Mouse (Mus musculus): ENCODE data around the gene Gm12258.

Gm12258 gene

DNA sequence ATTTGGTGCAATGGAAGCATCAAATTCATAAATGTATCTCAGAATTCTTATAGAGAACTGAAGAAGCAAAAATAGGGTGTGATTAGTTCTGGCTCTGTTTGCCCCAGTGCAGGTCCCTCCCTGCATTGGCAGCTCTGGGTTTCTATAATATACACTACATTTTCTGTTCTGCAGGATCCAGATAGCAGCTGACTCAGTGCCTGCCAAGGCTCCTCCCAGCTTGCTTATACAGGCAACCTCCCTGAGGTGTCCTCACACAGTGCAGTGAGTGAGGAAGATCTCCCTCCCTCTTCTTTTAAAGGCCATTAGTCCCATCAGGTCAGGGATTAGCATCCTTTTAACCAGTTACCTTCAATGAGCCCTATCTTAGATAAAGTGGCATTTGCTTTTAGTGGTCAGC is 54.1 kb downstream of the Gm12258 start:
- no peak for DNase-seq (ENCODE audit: low spot score)

DNA sequence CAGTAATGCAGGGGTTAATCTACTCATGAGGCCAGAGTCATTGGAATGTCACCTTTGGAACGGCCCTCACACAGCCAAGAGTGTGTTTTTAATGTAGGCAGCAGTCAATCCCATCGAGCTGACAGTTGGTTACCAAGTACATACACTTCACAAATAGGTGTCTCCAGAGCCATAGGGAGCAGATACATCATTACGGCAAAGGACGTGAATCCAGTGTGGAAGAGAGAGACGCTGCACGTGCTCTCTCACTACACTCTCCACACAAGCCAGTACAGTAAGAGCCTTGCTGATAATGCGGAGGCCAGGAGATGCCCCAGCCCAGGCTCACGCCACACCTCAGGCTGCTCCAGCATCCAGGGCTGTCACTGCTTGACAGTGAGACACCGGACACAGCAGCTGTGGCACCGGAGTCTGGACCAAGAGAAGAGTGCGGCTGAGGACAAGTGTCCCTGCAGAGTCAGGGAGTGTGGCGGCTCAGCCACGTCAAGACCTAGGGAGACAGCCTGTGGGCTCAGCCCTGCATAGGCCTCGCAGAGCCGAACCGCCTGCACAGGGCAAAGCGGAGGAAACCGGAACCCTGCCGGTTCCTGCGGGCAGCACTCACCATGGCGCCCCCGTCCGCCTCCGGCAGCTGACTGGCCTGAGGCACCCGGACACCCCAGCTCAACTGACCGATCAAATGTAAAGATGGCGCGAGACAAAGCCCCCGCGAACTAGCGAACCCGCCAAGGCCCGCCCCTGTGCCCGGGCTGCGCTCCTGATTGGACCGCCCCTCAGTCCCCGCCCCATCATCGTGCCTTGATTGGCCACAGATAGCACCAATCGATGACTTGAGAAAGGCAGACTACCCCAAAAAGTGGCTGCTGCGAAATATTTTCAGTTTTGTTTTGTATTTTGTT is 56.8 kb downstream of the Gm12258 start, which contains the start of gene Zfp39:
TSS of gene Zfp39 (minus strand) at position 715 of the 899 bp plus-strand sequence.
- DNase-seq (ENCODE audit: low spot score), result peak; percentile 96

DNA sequence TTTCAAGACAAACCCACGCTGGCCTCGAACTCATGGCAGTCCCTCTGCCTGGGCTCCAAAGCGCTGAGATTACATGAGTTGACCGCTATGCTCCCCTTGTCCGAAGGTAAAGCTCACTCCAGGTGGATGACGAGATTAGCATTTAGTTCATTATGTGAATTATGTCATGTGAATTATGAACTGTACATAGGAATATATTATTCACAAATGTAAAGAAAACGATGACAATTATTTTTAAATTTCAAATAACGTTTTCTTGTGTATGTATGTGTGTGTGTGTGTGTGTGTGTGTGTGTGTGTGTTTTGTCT is 57.4 kb downstream of the Gm12258 start:
- no peak for DNase-seq (ENCODE audit: low spot score)

DNA sequence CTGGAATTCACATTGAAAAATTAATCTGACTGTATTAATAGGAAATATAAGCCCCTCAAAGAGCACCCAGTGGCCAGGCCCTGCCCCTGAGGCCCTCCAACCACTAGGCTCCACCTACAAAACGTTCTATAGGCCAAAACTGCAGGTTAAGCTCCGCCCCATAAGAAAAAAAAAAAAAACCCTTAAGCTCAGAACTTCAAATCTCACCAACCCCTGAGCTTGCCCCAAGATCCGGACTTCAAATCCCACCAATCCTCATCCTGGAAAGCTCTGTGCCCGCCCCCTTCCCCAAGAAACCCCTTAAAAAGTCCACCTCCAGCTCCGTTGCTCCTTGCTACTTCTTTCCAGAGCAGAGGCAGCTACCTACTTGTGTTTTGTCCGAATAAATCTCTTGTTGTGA is 57.9 kb downstream of the Gm12258 start:
- no peak for DNase-seq (ENCODE audit: low spot score)

Measured in ovary, postnatal 14 days (tissue).